Mouse (Mus musculus) embryo, embryonic 10 days (tissue): ENCODE results near the gene Nqo2.

Source experiments
- DNase-seq: peaks from one replicate; pipeline ENCODE4 v3.0.0-alpha.2; 2015; ENCODE audit warnings: low spot score

The Nqo2 gene

GRCm38 (mm10) chr13:33995197-33995596 is 30.7 kb downstream of the Nqo2 start:
- peak; percentile 81 for DNase-seq

GRCm38 (mm10) chr13:34002058-34003006 is 37.8 kb downstream of the Nqo2 start, which contains the start of the genes Ripk1 and Serpinb6a:
Gene Ripk1, plus strand, starts transcription at chr13:34002363.
Gene Serpinb6a, minus strand, starts transcription at chr13:34002794.
- peak; percentile 90 for DNase-seq

GRCm38 (mm10) chr13:34003058-34003457 is 38.6 kb downstream of the Nqo2 start:
- no peak for DNase-seq

- no peak for DNase-seq
Observed at GRCm38 (mm10) chr13:34007234-34007633, 42.7 kb downstream of the Nqo2 start.

- no peak for DNase-seq
Observed at GRCm38 (mm10) chr13:34016927-34017569, 52.6 kb downstream of the Nqo2 start.

- DNase-seq: no peak
Observed at GRCm38 (mm10) chr13:34018521-34018920, 54.0 kb downstream of the Nqo2 start.

GRCm38 (mm10) chr13:34021998-34022397 is 57.5 kb downstream of the Nqo2 start:
- no peak for DNase-seq

GRCm38 (mm10) chr13:34032041-34032440 is 67.6 kb downstream of the Nqo2 start:
- DNase-seq: no peak

GRCm38 (mm10) chr13:34035424-34035823 is 70.9 kb downstream of the Nqo2 start:
- no peak for DNase-seq

GRCm38 (mm10) chr13:34036726-34037125 is 72.2 kb downstream of the Nqo2 start:
- no peak for DNase-seq

GRCm38 (mm10) chr13:34037172-34038055 is 72.9 kb downstream of the Nqo2 start, which contains the start of gene Bphl:
Gene Bphl, plus strand, starts transcription at chr13:34037597.
- peak; percentile 98 for DNase-seq

GRCm38 (mm10) chr13:34038056-34038432 is 73.6 kb downstream of the Nqo2 start:
- peak; percentile 7 for DNase-seq
